Mouse (Mus musculus) T-helper 1 cell (primary cell): Measurements from ENCODE around the gene Tspan10.

Experiments used
- in situ Hi-C: fragments of 300-600 bp; cut with MboI, MseI; formaldehyde crosslinking; loops from one replicate; pipeline ENCODE4 v1.15.1; 2025; ENCODE audit warnings: high pct_unique_total_duplicates

Gene Tspan10

DNA sequence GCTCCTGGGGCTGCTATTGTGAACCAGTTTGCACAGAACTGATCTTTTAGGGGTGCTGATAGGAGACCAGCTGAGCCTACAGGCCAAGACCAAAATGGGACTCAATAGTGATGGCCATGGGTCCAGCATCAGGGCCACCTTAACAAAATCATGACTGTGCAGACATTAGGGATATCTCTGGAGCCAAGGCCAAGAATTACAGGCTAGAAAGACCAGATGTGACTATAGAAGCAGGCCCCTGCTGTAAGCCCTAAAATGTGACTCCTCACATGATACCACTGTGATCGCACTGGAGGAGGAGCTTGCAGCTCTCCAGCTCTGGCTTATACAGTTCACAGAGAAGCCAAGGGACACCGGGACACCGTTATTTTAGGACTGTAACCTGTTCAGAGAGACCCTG lies at the start of gene Tspan10:
Gene Tspan10 (plus strand): TSS at position 301 of the 400 bp plus-strand sequence.
- in situ Hi-C loops, result no loop called here

DNA sequence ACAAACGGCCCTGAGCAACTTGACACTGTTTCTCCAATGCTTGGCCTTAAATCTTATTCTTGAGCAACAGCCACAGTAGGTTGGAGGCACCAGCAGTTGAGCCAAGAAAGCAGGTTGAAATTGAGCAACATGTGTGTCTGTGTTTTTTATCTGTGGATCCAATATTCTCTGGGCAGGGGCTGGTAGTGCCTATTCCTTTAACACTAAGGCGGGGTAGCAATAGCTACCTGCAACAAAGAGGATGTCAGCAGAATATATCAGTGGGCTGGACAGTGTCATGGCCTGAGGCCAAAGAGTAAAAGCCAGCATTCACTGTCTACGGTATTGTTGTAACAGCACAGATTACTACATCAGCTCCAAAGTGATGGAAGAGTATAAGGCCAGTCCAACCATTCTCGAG lies 46.8 kb upstream of the Tspan10 start:
- in situ Hi-C loops, result no loop called here

DNA sequence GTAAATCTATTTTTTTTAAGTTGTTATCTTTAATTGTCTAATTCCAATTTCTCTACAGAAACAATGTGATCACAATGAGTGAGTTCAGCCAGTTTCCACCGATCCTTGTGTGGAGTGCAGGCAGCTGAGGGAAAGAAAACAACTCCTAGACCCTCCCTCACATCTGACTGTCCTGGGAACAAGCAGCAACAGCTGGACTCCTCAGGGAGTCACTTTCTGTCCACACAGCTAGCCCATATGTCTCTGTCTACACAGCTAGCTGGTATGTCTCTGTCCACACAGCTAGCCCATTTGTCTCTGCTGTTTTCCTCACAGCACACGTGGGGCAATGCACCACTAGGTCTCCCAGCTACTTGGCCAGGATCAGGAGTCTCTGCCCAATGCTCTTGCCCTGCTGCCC lies 44.8 kb upstream of the Tspan10 start:
- in situ Hi-C loops, result no loop called here

DNA sequence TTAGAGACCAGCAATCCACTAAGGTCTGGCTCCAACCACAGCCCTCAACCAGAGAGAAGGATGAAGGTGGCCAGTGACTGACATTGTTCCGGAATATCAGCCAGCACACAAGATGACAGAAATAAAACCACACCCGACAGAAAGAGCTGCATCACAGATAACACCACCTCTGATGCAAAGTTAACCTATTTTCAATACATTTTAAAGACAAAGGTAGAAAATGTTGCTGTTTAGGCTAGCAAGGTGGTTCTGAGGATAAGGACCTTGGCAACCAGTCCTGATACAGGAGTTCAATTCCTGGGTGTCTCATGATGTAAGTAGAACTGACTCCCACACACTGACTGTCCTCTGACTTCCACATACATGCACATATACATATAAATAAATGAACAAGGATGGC lies 43.1 kb upstream of the Tspan10 start:
- in situ Hi-C loops, result no loop called here

DNA sequence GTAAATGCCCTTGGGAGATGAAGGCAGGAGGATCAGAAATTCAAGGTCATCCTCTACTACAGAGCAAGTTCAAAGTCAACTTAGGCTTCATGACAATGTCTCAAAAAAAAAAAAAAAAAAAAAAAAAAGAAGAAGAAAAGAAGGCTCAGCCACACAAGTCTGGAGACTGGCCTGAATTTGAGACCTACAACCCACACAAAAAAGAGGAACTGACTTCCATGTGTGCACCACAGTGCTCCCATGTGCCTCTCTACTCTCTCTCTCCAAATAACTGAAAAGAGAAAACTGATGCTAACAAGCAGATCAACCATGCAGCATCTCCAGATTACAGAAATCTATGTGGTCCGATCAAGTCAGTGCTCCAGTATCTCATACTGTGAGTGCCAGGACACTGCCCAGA lies 37.6 kb upstream of the Tspan10 start:
- in situ Hi-C loops, result no loop called here

DNA sequence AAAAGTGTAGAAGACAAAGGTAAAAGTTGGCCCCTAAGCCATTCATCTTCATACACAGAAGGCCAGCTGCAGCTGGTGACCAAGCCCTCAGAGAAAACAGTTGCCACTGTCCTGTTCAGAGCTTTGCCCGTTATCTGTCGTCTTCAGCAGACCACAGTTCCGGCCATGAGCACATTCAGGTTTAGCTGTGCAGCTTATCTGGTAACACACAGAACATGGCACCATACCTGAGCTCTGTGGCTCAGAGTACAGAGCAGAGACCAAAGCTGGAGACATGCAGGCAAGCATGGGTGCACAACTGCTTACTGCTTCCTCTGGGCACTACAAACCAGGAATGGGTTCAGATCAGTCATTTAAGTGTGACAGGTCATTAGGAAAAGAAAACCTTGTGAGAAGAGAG lies 36.6 kb upstream of the Tspan10 start:
- in situ Hi-C loops, result no loop called here

DNA sequence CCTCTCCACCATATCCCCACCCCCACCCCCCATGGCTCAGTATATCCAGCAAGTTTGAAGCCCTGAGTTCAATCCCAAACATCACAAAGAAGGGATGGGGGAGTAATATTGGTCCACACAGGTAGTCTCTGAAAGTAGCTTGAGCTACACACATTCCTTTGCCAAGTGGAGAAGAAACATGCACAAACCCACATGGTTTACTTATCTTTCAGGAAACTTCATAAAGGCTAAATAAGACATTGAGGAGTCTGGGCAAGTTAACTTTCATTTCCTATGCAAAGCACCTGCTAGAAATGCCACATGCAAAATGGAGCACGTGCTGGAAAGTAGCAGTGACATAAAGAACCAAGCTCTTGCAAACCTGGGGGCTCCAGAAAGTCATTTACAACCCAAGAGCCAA lies 36.0 kb upstream of the Tspan10 start:
- in situ Hi-C loops, result no loop called here

DNA sequence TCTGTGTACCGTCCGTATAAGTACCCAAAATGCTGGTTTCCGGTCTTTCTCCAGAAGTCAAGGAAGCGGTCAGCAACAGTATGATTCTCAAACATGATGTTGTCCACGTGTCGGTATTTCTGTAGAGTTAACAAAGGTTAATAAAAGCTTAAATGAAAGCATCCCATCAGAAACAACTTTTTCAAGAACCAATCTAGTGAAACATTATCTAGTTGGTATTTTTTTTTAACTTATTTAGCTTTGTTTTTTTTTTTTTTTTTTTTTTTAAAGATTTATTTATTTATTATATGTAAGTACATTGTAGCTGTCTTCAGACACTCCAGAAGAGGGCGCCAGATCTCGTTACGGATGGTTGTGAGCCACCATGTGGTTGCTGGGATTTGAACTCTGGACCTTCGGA lies 28.8 kb upstream of the Tspan10 start:
- in situ Hi-C loops, result loop anchor here (10.0 kb wide), 1 partner anchor 561 kb away; no protein-coding TSS in a partner anchor

DNA sequence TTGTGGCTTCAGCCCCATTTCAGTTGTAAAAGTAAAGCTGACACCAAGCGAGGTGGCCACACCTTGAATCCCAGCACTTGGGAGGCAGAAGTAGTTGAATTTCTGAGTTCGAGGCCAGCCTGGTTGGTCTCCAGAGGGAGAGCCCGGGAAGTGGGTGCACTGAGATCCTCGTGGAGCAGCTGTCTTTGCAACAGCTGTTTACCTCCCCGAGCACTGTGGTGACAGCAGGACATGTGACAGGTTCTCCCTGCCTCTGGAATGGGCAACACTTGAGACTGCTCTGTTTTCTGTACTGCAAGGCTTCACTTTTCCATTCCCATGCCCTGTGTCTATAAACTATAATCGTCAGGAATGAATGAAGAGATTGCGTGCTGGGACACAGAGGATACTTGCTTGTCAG lies 24.6 kb upstream of the Tspan10 start:
- in situ Hi-C loops, result loop anchor here (10.0 kb wide), 1 partner anchor 557 kb away; no protein-coding TSS in a partner anchor

DNA sequence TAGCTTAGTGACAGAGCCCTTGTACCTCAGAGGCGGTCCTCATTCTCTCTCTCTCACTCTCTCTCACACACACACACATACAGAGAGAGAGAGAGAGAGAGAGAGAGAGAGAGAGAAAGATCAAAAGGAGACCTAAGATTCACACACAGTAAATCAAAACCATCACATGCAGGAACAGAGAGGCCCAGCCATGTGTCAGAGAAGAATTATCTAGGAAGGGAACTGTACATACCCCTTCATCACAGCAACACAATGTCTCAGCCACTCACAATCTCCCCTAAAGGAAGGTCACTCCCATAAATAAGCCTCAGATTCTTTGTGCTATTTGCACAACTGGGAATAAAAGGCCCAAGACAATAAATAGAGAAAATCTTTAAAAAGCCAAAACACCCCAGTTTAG lies 23.9 kb upstream of the Tspan10 start:
- in situ Hi-C loops, result loop anchor here (10.0 kb wide), 1 partner anchor 556 kb away; no protein-coding TSS in a partner anchor

DNA sequence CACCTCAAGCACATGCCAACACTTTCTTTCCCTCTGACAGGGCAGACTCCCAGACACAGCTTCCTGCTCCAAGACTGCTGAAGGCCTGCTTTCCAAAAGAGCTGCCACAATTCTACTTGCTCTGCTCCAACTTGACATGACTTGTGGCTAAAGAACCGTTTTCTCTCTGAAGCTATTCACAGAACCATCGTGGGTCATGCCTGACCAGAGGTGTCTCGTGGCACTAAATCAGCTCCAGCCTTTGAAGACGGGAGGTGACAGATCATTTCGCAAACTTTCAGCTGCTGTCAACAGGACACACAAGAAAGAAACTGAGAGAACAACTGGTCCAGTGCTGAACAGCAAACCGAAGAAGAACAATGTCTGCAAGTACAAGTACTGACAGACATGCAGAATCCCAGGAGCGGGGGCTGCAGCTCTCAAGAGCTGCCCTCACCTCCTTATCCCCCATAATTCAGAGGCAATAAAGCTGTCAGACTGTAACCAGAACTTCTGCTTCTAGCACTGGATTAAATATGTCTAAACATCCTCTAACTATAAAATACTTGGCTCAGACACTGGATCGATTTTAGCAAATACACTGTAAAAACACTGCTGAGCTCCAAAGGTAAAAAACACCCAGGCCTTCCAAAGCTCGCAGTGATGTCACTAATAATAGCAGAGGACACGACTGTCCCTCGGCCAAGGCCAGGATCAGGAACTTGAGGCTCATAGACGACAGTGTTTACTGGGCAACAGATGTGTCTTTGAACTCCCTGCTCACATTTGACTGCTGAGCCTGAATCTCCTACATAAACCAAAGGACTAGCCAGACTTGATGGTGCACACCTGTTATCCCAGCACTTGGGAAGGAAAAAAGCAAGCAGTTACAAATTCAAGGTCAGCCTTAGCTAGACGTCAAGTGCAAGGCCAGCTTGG lies 19.5 kb upstream of the Tspan10 start:
- in situ Hi-C loops, result no loop called here

DNA sequence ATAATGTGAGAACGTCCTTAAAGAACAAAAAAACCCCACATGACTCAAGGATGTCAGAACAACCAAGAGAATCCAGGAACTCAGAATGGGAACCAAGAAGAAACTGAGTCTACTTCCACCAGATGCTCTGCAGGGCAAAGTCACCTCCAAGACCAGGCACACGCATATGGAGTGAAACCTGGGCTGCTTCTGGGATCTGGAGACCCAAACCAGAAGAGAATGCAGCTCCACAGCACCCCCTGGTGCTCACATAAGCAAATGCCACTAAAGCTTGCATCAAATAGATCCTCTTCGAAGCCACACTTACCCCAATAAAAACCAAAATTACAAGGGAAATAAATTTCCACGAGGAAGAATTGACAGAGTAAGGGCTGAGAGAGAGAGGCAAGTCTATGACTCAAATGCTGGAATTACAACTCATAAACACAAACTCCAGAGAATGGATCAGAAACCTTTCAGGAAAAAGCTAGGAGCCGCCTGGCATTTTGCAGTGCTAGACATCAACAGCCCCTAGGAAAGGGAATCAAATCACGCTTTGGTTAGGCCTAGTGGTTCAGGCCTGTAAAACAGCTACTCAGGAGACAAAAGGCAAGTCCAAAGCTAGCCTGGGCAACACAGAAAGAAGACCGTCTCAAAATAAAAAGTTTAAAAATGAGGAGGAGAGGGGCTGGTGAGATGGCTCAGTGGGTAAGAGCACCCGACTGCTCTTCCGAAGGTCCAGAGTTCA lies 18.7 kb upstream of the Tspan10 start:
- in situ Hi-C loops, result no loop called here

DNA sequence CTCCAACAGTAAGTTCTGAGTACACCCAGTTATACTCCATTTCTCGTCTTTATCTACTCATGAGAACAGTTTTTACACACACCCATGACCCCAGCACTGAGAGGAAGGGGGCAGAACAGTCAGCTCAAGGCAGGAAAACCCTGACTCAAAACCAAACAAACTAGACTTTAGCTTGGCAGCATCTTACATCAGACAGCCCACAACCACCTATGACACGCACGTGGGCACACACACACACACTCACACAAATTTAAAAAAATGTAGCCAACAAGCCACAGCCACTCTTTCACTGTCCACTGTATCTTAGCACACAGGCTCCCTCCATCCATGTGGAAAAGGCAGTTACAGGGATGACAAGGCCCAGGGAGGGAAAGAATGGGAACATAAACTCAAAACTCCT lies 15.7 kb upstream of the Tspan10 start:
- in situ Hi-C loops, result no loop called here

DNA sequence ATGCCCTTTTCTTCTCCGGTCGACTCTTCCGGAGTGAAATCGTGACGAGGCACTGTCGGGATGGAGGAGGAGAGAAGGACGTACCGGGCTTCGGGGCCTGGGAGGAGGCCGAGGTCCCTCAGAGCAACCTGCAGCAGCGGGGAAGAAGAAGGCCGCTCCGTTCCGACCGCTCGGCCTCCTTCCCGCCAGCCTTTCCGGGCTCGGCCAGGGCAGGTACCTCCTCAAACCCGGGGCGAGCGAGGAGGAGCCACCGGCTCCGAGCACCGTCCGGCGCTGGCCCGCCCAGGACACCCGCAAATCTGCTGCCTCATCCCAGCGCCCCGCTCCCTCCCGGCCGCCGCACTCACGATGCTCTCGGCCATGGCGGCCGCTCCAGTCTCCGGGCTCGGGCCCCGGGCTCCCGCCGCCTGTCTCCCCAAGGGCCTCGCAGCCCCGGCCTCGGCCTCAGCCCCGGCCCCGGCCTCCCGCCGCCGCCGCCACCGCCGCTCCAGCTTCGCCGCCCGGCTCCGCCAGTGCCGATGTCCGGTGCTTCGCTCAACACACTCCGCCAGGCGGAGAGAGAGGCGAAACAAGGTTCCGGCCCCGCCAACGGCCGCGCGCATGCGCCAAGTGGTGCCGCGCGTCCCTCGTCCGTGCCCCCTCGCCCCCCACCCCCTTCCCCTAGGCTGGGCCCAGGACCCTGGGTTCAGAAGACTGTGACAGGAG lies 5.1 kb upstream of the Tspan10 start, which contains the start of gene Nploc4:
Gene Nploc4 (minus strand): TSS at position 557 of the 705 bp plus-strand sequence.
- in situ Hi-C loops, result no loop called here

DNA sequence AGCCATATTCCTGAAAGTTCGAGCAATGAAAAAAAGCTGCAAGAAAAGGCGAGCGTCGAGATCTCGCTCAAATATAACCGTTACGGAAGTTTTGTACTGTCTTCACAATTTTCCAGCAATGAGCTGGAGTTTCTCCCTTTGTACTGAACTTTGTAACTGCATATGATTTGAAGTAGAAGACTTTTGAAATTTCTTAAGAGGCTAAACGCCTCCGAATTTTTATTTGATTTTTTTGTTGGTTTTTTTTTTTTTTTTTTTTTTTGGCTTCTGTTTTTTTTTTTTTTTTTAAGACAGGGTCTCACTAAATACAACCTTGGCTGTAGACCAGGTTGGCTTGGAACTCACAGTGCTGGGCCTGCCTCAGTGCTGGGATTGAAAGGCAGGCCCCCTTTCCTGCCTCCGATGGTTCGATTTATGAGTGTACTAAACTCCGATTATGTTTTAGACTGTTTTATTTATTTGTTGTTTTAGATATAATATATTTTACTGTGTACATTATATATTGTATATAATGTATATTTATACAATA lies 4.5 kb upstream of the Tspan10 start:
- in situ Hi-C loops, result no loop called here

DNA sequence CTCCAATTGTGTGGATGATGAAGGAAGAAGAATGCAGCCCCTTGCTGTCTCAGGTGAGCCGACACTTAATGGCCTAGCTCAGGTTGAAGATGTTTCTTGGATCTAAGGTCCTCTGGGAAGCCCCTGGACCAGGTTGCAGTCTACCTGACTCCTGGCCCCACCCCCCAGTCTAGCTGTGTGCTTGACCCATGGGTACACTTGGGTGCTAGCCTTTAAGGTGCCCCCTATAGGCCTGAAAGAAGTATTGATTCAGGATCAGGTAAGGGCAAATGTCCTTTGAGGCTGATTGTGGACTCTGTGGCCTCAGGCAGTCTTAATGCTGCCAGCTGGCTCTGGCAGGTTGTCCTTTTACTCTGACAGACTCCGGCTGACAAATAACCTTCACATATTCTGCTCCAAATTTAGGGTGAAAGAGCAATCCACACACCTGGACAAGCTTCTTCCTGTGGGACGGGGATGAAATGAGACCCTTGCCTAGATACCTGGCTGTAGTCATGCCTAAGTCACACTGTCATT lies 379 bp downstream of the Tspan10 start:
- in situ Hi-C loops, result no loop called here

DNA sequence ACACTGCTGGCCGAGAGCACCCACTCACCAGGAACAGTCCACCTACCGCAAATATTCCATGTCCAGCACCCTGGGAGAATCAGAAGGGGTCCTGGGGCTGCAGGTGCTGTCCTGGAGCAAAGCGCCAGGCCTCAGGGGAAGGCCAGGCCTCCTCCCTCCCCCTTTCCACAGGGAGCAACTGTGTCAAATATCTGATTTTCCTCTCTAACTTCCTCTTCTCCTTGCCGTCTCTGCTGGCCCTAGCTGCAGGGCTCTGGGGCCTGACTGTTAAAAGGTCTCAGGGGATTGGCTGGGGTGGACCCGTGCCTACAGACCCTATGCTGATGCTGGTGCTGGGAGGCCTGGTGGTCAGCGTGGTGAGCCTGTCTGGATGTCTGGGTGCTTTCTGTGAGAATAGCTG lies 1.7 kb downstream of the Tspan10 start:
- in situ Hi-C loops, result no loop called here

DNA sequence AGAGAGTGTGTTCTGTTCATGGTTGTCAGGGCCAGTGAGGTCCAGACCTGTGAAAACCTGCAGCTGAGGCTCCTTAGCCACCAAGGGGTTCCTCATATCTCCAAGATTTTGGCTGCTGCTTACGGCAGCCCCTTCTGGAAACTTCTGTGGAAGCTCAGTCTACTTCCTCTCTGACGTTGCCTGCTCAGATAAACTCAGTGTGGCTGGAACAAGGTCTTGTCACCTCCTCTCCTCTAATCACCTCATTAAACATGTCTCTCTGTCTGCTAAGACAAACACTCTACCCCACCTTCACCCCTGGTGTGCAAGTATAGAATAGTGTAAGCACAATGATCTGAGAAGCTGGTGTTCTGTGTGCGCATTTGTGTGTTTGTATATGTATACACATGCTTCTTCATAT lies 3.0 kb downstream of the Tspan10 start:
- in situ Hi-C loops, result no loop called here

DNA sequence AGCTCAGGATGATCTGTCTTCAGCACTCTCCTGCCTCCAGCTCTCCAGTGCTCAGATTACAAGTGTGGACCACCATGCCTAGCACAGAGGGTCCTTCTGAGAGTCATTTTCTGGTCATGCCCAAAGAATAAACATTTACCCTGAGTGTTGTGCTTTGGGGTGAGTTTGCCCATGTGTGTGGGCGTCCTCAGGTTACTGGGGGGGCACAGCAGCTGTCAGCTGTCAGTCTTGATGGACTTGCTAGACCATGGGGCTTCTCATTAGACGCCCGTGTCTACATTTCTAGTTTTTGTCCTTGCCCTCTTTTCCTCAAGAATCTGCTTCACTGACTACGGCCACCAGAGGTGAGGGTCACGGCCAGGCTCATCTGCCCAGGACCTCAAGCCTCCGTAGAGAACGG lies 4.7 kb downstream of the Tspan10 start:
- in situ Hi-C loops, result no loop called here

DNA sequence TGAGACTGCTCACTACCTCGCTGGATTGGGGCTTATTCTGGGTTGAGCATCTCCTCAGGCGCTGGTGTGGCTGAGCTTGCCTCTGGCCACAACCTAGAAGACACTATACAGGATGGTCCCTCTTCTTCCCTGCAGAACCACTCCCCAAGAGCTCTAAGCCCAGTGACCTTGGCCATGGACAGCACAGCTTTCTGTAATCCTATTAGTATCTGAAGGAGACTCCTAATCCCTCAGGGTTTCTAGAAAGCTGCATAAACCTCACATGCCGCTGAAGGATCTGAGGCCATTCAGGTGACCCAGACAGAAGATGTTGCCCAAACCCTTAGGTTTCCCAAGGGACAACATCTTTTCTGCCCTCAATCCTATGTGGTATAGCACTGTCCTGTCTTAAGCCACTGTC lies 9.8 kb downstream of the Tspan10 start:
- in situ Hi-C loops, result no loop called here

DNA sequence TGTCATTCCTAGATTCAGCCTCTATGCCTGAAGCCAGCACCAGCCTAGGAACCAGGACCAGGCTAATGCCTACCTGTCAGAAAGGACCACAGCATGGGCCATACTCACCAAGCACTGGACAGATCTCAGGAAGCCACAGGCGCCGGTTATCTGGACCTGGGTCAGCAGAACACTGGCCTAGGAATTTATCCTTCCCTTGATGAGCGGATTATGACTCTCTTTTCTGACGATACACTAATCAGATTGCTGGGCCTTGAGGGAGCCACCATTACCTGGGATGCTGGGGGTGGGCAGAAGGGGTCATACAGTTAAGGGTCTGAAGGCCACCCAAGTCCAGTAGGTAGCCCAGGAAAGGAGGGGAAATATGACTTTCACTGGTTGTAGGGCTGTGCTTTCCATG lies 10.9 kb downstream of the Tspan10 start, which contains the start of gene Pde6g:
Gene Pde6g (minus strand): TSS at position 195 of the 400 bp plus-strand sequence.
- in situ Hi-C loops, result no loop called here
